Mouse (Mus musculus) left cerebral cortex, adult 9 months (tissue): ENCODE data around the gene Nin.
"Not testable (repeated sequence)": the region's sequence is repeated elsewhere in the genome, so short reads cannot be mapped to it uniquely, and the experiment has no call there.

Experiments
- DNase-seq, 2 experiments: peaks; one replicate each; pipeline ENCODE4 v3.0.0; 2022; ENCODE audit warnings: low spot score in 2 of 2

The Nin gene

DNA sequence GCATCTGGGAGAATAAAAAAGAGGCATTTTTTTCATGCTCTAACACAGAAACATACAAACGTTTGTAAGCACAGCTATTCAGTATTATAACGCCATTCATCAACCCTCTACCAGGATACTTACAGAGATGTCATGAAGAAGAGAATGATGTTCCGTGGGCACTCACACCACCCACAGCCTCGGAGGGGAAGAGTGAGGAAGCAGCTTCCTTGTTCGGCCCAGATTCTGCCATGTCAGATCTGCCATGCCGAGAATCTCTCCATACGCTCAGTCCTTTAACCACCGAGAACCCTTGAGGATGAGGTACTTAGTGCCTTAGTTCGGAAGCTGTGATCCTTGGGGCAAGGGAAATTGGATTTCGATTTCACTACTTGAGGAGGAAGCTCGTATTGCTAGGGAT lies at the start of gene Nin:
Gene Nin, minus strand, starts transcription at position 367 of the 400 bp plus-strand sequence.
- DNase-seq: peak in 1 of 2 experiments; percentile 39

DNA sequence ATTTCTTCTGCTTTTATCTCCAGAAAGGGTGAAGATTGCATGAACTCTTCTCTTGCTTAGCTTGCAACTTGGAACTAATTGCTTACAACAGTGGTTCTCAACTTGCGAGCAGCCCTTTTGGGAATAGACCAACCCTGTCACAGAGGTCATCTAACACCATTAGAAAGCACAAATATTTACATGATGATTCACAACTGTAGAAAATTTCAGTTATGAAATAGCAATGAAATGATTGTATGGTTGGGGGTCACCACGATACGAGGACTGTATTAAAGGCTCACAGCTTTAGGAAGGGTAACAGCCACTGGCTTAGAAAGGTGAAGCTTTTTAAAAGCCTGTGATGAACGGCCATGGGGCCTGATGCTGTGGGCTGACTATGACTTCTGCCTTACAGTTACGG lies 47.5 kb upstream of the Nin start:
- DNase-seq: no peak

DNA sequence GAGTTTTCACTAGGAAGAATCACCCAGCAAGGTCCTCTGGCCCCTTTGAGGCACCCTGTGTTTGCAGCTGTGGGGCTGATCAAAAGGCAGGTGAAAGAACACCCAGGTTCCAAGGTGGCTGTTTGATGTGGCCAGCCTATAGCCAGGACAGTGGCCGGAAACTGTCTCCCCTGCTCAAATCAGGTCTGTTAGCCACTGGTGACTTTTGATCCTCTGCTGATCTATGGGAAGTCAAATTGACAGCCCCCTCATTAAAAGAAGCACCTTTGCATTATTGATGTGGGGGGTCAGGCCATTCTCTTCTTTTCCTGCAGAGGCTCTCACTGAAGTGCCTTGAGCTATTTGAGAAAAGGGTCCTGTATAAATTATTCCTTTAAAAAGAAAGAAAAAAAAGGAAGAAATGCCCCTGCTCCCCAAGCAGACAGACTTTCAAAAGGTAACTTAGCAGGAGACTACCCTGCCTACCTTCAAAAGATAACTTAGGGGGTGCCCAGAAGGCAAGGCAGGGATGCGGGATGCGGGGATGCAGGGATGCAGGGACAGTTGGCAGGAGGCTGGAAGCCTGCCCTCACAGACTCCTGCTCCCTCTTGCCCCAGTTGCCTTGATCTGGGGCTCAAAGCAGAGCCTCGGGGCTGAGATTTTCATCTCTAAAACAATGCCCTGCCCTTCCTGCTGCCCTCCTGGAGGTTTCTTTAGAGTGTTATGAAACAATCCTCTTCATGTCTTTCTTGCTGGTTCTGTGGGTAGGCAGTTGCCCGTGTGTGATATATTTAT lies 44.0 kb upstream of the Nin start:
- DNase-seq: no peak

DNA sequence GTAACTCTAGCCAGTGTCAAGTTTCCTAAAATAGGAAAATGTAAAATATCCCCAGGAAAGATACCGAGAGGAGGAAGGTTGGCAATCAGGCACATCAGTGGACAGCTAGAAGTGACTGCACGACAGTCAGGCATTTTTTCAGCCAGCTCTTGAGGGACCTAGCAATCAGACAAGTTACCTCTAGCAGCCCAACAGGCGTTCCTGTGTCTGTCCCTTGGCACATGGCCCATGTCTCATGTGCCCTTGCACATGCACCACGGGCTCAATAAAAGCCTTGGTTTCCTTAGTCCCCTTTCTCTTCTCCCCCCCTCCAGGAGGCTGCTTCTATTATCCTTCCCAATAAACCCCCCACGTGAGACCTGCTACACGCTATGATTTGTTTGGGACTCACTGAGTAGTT lies 42.7 kb upstream of the Nin start:
- DNase-seq: no peak

DNA sequence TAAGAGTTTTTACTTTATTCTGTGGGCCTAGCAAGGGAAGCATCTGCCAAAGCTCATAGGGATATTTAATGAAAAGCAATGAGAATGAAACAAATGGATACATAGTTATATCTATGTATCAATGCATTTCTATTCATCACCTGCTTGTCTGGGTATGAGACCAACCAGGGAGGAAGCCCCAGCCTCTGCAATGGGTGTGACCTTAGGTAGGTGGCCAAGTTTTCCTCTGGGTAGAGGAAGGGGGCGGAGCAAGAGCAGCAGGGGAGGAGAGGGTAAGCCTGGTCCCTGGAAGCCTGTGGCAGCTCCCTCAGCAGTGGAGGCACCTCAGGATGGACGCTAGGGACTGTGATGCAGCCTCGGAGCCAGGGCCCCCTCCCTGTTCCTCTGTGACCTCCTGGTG lies 40.3 kb upstream of the Nin start, which contains the start of gene Abhd12b:
Gene Abhd12b, plus strand, starts transcription at position 301 of the 400 bp plus-strand sequence.
- no peak for DNase-seq

DNA sequence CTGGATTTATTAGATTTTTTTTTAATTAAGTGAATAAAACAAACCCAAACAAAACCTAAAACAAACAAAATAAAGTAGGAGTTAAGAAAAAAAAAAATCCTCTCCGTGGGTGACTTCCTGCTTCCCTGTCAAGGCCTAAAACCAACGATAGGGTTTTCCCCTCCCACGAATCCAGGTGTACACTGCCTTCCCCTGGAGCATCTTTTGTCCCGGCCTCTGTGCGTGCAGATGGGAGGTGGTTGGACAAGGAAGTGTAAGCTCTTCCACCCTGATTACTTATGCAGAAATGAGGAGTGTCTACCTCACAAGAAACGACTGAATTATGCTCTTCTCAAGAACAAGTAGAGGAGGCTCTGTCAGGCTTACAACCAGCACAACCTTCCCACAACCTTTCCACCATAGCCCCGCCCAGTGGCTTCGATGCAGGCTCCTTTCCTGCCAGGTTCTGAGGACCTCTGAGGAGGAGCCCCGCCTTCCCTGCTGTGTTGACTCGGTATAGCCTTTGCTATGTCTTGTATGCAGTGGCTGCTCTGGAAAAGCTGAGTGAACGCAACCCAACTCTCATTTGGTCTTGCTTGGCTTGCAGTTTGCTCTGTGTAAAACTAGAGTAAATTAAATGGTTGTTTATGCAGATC lies 35.2 kb upstream of the Nin start:
- DNase-seq: no peak

DNA sequence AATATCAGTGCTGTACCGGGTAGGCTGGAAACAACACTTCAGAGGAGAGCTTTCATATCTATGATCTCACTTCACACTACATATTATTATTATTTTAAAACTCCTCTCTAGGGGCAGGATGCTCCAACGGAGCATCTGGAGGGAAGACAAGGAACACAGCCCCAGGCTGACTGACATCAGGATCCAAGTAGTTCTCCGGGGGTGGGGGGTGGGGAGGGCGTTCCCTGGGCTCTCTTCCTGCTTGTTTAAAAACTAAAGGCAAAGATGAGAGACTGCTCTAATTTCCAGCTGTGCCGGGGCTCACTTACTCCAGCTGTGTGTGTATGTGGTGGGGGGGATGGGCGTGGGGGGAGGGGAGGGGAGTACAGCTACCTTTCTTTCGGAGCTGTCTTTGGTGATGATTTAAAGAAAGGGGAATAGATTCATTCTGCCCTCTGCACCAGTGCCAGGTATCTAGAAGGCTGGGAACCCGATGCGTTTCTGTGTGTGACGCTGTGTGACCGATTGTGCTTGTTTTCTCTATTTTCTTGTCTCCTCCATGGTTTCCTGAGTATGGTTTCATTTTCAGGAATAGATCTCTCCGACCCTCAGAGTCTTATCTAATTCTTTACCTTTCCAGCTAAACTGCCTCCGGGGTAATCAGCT lies 34.6 kb upstream of the Nin start:
- DNase-seq: no peak

DNA sequence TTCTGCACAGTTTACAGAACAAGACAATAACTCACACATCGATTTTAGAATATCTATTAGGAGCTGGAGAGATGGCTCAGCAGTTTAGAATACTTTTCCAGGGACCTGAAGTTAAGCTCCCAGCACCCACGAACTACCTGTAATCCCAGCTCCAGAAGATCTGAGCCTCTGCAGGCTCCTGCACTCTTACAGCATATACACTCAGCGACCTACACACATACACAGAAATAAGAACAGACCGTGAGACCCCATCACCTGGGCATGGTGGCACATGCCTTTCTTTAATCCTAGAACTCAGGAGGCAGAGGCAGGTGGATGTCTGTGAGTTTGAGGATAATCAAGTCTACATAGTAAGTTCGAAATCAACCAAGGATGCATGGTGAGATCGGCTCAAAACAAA lies 32.1 kb upstream of the Nin start:
- no peak for DNase-seq

DNA sequence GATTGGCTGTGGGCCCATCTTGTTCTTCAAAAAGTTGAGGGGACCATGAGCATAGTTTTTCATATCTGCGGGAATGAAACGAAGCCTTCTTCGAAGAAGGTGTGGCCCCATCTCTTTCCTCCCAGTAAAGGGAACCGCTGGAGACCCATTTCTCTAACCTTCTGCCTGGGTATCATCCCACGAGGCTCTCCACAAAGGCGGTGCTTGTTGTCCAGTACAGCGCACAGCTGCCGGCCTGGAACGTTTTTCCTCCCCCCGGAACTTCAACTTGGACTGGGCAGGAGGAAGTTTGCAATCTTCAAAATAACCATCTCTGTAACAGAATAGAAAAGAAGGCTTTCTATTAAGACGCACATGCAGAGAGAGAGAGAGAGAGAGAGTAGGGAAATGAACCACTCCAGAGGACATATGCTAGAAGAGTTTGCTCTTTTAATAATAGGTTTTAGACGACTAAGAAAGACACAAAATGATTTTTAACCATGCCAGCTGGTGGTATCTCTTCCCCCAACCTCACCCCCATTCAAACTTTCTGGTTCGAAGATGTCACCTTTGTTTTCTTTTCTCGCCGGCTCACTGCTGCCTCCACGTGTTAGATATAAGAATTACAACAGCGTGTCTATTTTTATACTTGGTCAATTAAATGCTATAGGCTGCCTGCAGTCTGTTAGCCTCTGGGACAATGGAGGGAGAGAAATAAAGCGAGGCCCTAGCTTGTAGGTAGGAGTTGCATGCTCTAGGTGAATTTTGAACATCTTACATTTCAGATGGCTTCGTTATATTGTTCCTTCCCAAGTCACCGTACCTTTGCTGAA lies 31.3 kb upstream of the Nin start:
- DNase-seq: peak; percentile 40 to 70

DNA sequence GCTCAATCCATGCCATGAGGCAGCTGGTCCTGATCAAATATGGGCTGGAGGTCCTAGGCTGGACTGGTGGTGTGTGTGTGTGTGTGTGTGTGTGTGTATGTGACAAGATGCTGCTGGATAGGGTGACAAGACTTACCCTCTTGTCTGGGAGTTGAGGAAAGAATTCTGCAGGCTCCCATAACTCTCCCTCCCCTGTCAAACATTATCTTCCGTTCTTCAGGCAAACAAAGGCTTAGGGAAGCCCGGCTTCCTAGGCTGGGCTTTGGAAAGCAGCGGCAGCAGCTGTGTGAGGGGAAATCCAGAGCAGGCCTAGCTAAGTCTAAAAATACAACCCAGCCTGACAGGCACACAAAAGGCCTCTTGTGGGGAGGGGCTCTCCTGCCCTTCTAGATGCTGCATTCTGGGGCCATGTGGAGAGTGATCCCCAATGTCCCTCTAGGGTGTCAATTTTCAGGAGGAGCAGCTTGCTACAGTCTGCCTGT lies 30.6 kb upstream of the Nin start:
- not testable (repeated sequence) for DNase-seq

DNA sequence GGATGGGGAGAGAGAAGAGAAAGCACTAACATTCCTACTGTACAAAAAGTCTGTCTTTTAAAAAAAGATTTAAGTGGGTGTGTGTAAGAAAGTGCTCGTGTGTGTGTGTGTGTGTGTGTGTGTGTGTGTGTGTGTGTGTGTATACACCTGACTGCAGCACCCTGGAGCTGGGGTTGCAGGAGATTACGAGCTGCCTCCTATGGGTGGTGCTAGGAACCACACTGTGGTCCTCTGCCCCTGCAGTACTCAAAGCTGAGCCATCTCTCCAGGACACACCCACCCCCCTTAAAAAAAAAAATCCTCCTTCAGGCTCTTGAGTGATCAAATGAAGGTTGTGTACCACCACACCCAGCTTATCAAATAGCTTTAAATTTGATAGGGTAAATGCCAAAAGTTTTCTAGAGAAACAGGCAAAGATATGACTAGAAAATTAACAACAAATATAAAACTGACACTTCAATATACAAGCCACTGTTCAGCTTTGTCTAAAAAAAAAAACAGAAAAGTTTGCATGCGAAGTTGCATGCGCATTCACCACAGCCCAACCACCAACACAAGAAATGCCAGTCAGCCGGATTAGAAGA lies 27.6 kb upstream of the Nin start:
- DNase-seq: no peak

DNA sequence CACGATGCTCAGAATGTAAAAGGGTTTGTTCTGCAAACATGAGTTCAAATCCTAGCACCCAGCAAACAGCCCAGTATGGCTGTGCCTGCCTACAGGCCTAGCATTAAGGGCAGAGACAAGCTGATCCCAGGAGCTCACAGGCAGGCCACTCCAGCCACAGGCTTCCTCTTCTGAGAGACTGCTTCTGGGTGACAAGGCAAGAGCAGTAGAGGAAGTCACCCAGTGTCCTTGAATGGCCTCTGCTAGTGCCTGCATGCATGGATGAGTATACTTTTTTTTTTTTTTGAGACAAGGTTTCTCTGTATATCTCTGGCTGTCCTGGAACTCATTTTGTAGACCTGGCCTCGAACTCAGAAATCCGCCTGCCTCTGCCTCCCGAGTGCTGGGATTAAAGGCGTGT lies 27.0 kb upstream of the Nin start:
- no peak for DNase-seq

DNA sequence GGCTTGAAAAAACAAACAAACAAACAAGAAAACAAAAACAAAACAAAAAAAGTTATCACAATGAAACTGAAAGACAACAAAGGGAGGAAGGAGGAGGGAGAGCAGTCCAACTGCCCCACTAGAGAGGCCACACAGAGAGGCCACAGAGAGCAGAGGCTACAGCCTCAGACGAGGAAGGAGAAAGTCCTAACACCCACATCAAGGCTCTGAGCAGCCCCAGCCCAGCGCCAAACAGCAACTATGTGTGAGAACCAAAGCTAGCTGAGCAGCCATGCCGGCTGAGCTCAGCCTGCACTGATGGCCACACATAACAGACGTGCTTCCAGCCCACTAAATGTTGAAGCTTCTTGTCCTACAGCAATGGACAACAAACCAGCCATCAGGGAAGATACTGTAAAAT lies 26.4 kb upstream of the Nin start:
- DNase-seq: no peak

DNA sequence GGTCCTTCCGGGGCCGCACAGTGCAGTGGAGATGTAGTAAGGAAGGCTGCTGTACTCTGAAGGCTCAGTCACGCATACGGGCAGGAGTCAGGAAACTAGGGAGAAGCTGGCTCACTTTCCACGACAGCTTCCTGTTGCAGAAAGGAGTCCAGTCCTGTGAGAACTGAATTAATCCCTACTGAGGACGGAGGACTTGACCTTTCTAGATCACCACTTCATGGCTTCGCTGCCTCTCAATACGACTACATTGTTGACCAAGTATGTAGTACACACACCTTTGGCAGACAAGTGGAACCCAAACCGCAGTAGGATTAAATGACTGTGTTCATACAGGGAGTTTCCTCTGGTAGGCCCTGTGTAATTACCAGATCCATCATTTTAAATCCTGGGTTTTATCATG lies 24.1 kb upstream of the Nin start:
- DNase-seq: no peak

DNA sequence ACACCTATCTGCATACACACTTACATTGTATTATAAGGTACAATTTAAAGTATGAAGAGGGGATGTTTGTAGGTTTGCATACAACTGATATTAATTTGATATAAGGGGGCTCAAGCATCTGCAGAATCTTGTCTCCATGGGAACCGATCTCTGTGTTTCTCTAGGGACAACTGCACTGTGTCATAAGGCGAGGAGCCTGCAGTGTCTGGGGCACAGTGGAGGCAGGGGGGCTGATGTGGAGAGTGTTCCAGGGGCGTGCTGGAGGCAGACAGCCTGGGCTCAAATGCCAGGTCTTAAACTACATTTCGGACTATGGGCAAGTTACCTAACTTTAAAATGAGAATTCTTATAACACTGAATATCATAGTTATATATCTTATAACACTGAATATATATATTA lies 23.6 kb upstream of the Nin start:
- DNase-seq: no peak

DNA sequence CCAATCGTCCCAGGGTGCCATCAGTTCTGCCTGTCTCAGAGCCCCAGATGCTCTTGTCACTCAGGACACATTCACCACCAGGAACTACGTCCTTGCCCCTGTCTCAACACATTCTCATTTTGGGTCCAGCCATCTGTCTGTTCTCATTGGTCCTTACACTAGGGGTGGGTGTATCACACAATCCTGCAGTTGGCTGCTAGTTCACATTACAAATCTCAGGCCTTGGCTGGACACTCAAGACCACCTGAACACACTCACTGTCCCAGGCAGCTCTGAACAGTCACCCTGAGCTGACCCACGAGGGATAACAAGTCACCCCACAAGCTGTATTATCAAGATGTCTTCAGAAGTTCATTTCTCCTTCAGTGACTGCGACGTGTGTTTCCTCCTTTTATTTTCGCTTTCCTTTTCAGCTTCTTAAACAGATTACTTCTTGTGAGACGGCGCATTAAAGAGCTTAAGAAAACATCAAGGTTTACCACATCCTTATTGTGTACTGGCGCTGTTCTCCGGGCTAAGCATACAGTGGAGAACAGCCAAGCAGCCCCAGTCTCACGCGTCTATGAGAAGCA lies 22.8 kb upstream of the Nin start:
- no peak for DNase-seq

DNA sequence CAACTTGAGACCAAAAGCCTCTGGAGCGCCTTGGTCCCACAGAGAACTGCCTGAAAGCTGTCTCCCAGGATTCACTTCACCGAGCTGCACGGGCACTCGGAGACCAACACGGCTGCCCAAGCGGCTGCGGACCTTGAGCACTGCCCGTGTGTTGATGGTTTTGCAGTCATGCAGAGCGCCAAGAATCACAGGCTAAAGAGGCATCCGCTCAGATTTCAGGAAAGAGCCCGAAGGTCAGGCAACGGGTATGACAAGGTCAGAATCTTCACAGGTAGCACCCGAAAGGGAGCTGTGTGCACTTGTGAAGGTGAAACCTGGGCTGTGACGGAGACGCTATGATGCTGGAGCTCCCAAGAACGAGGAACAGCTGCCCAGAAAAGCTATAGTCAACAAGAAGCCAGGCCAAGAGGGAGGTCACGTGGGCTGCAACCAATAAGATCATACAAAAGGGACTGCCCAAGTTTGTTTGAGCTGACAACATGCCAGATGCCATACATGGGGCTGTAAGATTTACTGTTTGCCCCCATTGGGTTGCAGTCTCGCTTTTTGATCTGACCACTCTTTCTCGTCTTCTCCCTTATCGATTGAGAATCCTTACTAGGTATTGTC lies 21.2 kb upstream of the Nin start:
- no peak for DNase-seq

DNA sequence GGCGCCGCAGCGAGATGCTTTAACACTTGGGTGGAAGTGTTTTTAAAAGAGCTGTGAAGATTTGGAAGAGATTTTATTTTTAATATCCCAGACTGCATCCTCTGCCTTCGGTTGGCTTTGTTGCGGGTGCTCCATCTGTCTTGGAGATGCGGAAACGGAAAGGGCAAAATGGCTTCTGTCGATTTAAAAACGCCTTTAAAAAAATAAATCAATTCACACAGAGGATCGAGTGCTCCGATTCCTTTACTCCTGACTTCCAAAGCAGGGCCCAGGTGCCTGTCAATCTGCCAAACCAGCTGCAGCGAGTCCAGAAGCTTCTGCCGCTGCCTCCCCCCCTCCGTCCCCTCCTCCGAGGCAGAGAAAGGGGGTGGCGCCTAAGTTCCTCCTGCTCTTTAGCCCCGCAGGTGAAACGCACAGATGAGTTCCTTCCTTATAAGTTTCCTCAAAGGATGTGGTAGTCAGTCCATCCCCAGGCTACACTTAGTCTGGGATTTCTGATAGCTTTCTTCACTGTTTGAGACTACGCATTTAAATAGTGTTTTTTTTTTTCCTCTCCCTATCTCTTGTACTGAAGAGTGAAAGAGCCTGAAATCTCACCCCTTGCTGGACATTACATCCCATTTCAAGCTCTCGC lies 17.6 kb upstream of the Nin start:
- peak in 1 of 2 experiments; percentile 51 for DNase-seq

DNA sequence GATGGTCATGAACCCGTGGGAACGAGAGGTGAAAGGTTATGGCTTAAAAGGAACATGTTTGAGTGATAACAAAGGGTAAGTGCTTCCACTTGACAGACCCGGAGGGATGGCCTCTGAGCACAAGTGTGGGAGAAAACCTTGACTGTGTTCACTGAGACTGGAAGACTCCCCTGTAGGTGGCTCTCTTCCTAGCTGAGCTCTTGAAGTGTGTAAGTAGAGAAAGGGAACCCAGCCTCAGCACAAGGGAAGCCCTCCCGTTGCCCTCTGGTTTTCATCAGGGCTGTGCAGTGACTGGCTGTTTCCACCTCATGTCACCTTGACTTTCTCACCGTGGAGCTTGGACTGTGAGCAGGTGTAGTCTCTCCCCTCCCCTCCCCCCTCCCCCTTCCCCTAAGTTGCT lies 15.6 kb upstream of the Nin start:
- no peak for DNase-seq

DNA sequence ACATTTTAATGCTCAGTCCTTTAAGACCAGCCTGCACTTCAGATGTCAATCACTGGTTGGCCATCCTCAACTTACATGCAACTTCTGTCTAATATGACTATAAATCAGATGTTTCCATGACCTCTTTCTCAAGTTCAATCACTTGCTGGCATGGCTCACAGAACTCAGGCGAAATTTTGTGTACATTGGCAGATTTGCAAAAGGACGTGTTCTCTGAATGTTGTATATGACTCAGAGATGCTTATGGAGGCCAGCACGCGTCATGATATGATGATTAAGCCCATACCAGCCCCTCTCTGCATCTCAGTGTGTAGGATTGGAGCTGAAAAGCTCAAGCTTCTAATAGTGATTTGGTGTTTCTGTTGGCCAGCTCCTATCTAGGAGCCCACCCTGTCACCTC lies 13.1 kb upstream of the Nin start:
- no peak for DNase-seq
